Mouse (Mus musculus) kidney, embryonic 16.5 days (tissue): Measurements from ENCODE around the gene Tas2r109. TPM values are rescaled to one million over a fixed set of nuclear protein-coding genes. Genes with fewer than 3 reads are reported as not detected.
"Not testable (repeated sequence)": the region's sequence is repeated elsewhere in the genome, so short reads cannot be mapped to it uniquely, and the experiment has no call there.

Experiments
- ATAC-seq: fragments of 200-750 bp; cut with Nextera tagmentation; 2 replicates; pipeline ENCODE4 v1.8.0; 2017; ENCODE audit warnings: moderate TSS enrichment; ENCODE audit not compliant: low FRiP score, low TSS enrichment
- H3K27ac ChIP-seq: fragments of 300-500 bp; sonication (generic); 2 replicates; pipeline ENCODE4 v1.5.1; 2014; ENCODE audit warnings: low read length
- H3K27me3 ChIP-seq: fragments of 300-500 bp; sonication (generic); 2 replicates; pipeline ENCODE4 v1.6.1; 2014; ENCODE audit warnings: low read length, control low read depth, mixed read lengths; ENCODE audit not compliant: insufficient read depth
- H3K36me3 ChIP-seq: fragments of 300-500 bp; sonication (generic); 2 replicates; pipeline ENCODE4 v1.6.1; 2014; ENCODE audit warnings: low read length, control low read depth, mixed read lengths; ENCODE audit not compliant: insufficient read depth
- H3K4me1 ChIP-seq: fragments of 300-500 bp; sonication (generic); 2 replicates; pipeline ENCODE4 v1.6.1; 2014; ENCODE audit warnings: low read length, control low read depth, mixed read lengths; ENCODE audit not compliant: insufficient read depth
- H3K4me2 ChIP-seq: fragments of 300-500 bp; sonication (generic); replicated peaks from 2 replicates; pipeline ENCODE4 v1.6.1; 2014; ENCODE audit warnings: low read depth, low read length
- H3K4me3 ChIP-seq: fragments of 300-500 bp; sonication (generic); 2 replicates; pipeline ENCODE4 v1.5.1; 2014; ENCODE audit warnings: mild to moderate bottlenecking, low read length
- H3K9ac ChIP-seq: fragments of 300-500 bp; sonication (generic); replicated peaks from 2 replicates; pipeline ENCODE4 v1.6.1; 2014; ENCODE audit warnings: low read length
- H3K9me3 ChIP-seq: fragments of 300-500 bp; sonication (generic); 2 replicates; pipeline ENCODE4 v1.6.1; 2016; ENCODE audit warnings: low read length, control low read depth
- WGBS: fragments of 180-500 bp; shearing (Covaris S2); extraction: QIAGEN DNeasy Blood & Tissue Kit; methylation state at CpG from one replicate; pipeline ENCODE4 v1.1.7; 2014; 5-methylcytosine and 5-hydroxymethylcytosine counted together
- polyA plus RNA-seq: library from polyadenylated mRNA; unstranded; fragments of >200 nt; fragmentation: Nextera tagmentation; extraction: Ambion mirVana; gene quantifications from 2 replicates; pipeline ENCODE4 v1.2.1, GENCODE M21; 2015

The Tas2r109 gene
- not detected in 2 replicates for polyA plus RNA-seq

GRCm38 (mm10) chr6:132980865-132981264, at the start of gene Tas2r109:
TSS of gene Tas2r109 (minus strand) at chr6:132980965.
- Histone ChIP-seq H3K4me3 (no peak within 1 kb of the TSS), H3K9me3 (no peaks in the 10 kb centered on the region), H3K27ac (no peak within 1 kb of the TSS), H3K36me3 (no peaks in the 10 kb centered on the region), H3K4me2 (no peak within 1 kb of the TSS), H3K9ac (no peak within 1 kb of the TSS), H3K27me3 (no peaks in the 10 kb centered on the region), H3K4me1 (no peaks in the 10 kb centered on the region)
- ATAC-seq: no peak
- 73% methylated on average over 2 of the region's 2 CpGs for WGBS

GRCm38 (mm10) chr6:132957819-132958218, 22.9 kb downstream of the Tas2r109 start, which contains the start of gene Tas2r131:
TSS of gene Tas2r131 (minus strand) at chr6:132957919.
- no peak for ATAC-seq
- WGBS: 69% methylated on average over 1 of the region's 1 CpGs
- Histone ChIP-seq H3K9ac (no peak within 1 kb of the TSS), H3K27ac (no peak within 1 kb of the TSS), H3K9me3 (no peaks in the 10 kb centered on the region), H3K4me1 (no peaks in the 10 kb centered on the region), H3K4me3 (no peak within 1 kb of the TSS), H3K36me3 (no peaks in the 10 kb centered on the region), H3K27me3 (no peaks in the 10 kb centered on the region), H3K4me2 (no peak within 1 kb of the TSS)

- WGBS: 90% methylated on average over 2 of the region's 2 CpGs
- H3K4me1 ChIP-seq: no peaks in the 10 kb centered on the region
- ATAC-seq: no peak
- no peaks in the 10 kb centered on the region for H3K27me3 ChIP-seq
- H3K4me3 ChIP-seq: no peak within 1 kb of the TSS
- no peak within 1 kb of the TSS for H3K4me2 ChIP-seq
- H3K27ac ChIP-seq: no peak within 1 kb of the TSS
- H3K9me3 ChIP-seq: no peaks in the 10 kb centered on the region
- H3K9ac ChIP-seq: no peak within 1 kb of the TSS
- H3K36me3 ChIP-seq: no peaks in the 10 kb centered on the region
Measured at GRCm38 (mm10) chr6:132950802-132951201, 30.0 kb downstream of the Tas2r109 start, which contains the start of gene Tas2r129. TSS of gene Tas2r129 (plus strand) at chr6:132951102.

GRCm38 (mm10) chr6:132941376-132941775, 39.4 kb downstream of the Tas2r109 start:
- ATAC-seq, H3K36me3 ChIP-seq: not testable (repeated sequence)

More at GRCm38 (mm10) chr6:132941376-132941775, 39.4 kb downstream of the Tas2r109 start:
- H3K4me3 ChIP-seq, H3K4me2 ChIP-seq, H3K27me3 ChIP-seq, H3K27ac ChIP-seq, H3K4me1 ChIP-seq, H3K9ac ChIP-seq, H3K9me3 ChIP-seq: not testable (repeated sequence)

Other genes with a start within 250 kb of the Tas2r109 start
- not detected in 2 replicates for gene Tas2r115, start 242.9 kb downstream of the Tas2r109 start, polyA plus RNA-seq
- not detected in 2 replicates for gene Tas2r124, start 226.2 kb downstream of the Tas2r109 start, polyA plus RNA-seq
- gene Tas2r102, start 218.8 kb downstream of the Tas2r109 start, polyA plus RNA-seq: not detected in 2 replicates
- gene Tas2r136, start 202.8 kb downstream of the Tas2r109 start, polyA plus RNA-seq: not detected in 2 replicates
- not detected in 2 replicates for gene Tas2r117, start 178.1 kb downstream of the Tas2r109 start, polyA plus RNA-seq
- gene Tas2r123, start 133.8 kb downstream of the Tas2r109 start, polyA plus RNA-seq: not detected in 2 replicates
- not detected in 2 replicates for gene Tas2r116, start 125.5 kb downstream of the Tas2r109 start, polyA plus RNA-seq
- gene Tas2r110, start 113.0 kb downstream of the Tas2r109 start, polyA plus RNA-seq: not detected in 2 replicates
- not detected in 2 replicates for gene Tas2r113, start 88.0 kb downstream of the Tas2r109 start, polyA plus RNA-seq
- not detected in 2 replicates for gene Tas2r125, start 71.3 kb downstream of the Tas2r109 start, polyA plus RNA-seq
- not detected in 2 replicates for gene Tas2r129, start 29.9 kb downstream of the Tas2r109 start, polyA plus RNA-seq
- gene Tas2r131, start 23.0 kb downstream of the Tas2r109 start, polyA plus RNA-seq: not detected in 2 replicates
- gene Tas2r103, start 56.1 kb upstream of the Tas2r109 start, polyA plus RNA-seq: not detected in 2 replicates
- gene Tas2r140, start 74.9 kb upstream of the Tas2r109 start, polyA plus RNA-seq: not detected in 2 replicates
- gene Smim10l1, start 123.9 kb upstream of the Tas2r109 start, polyA plus RNA-seq: 67.6 and 80.7 TPM in 2 replicates